Mouse (Mus musculus): ENCODE measurements at regions not wholly inside any gene's neighbourhood (a gene's known extent, or its start where the extent isn't known, plus 50 kb on each side); places are given as distances from the start of the nearest gene placed in this dataset.

GRCm38 (mm10) chr15:62714265-62714664 is 1130.7 kb downstream of the Gsdmc2 start:
- TF ChIP-seq ZNF384 (IDR thresholded peaks at IDR 0.05; ENCODE audit: low read depth, low read length): no peak
- TF ChIP-seq POLR2A (IDR thresholded peaks at IDR 0.05; ENCODE audit: low read depth, low read length): no peak
- no peak for TF ChIP-seq MAX (IDR thresholded peaks at IDR 0.05; ENCODE audit: low read length)
- no peak for TF ChIP-seq CTCF (conservative IDR thresholded peaks at IDR 0.05 in 1 of 2, IDR thresholded peaks at IDR 0.05 in 1 of 2; ENCODE audit: low read depth in 2 of 2, low read length in 2 of 2)
- no peak for TF ChIP-seq MAFK (IDR thresholded peaks at IDR 0.05; ENCODE audit: insufficient replicate concordance, low read length)
- TF ChIP-seq NRF1 (IDR thresholded peaks at IDR 0.05; ENCODE audit: low read depth, low read length): no peak
- no peak for TF ChIP-seq ELF1 (IDR thresholded peaks at IDR 0.05; ENCODE audit: low read depth, low read length)
- TF ChIP-seq JUND (conservative IDR thresholded peaks at IDR 0.05; ENCODE audit: low read depth, low read length): no peak
- no peak for TF ChIP-seq ZC3H11A (IDR thresholded peaks at IDR 0.05; ENCODE audit: low read depth, low read length)
- no peak for TF ChIP-seq UBTF (IDR thresholded peaks at IDR 0.05; ENCODE audit: low read depth, low read length)
